Mouse (Mus musculus) embryonic facial prominence, embryonic 14.5 days (tissue): ENCODE results near the gene Olfr1208. TPM values are rescaled to one million over a fixed set of nuclear protein-coding genes. Genes with fewer than 3 reads are reported as not detected.

ENCODE experiments used
- ATAC-seq: fragments of 200-750 bp; cut with Nextera tagmentation; 2 replicates; pipeline ENCODE4 v1.8.0; 2017; ENCODE audit warnings: low read depth, moderate number of reproducible peaks, moderate TSS enrichment
- DNase-seq: peaks from one replicate; pipeline ENCODE4 v3.0.0-alpha.2; 2015; ENCODE audit warnings: low spot score
- H3K27ac ChIP-seq: fragments of 300-500 bp; sonication (generic); replicated peaks from 2 replicates; pipeline ENCODE4 v1.5.1; 2014; ENCODE audit warnings: low read depth, mild to moderate bottlenecking, low read length, moderate library complexity
- H3K27me3 ChIP-seq: fragments of 300-500 bp; sonication (generic); replicated peaks from 2 replicates; pipeline ENCODE4 v1.6.1; 2014; ENCODE audit warnings: low read length; ENCODE audit not compliant: control insufficient read depth, insufficient read depth
- H3K36me3 ChIP-seq: fragments of 300-500 bp; sonication (generic); 2 replicates; pipeline ENCODE4 v1.6.1; 2014; ENCODE audit warnings: low read length, mixed read lengths; ENCODE audit not compliant: control insufficient read depth, insufficient read depth
- H3K4me1 ChIP-seq: fragments of 300-500 bp; sonication (generic); 2 replicates; pipeline ENCODE4 v1.6.1; 2014; ENCODE audit warnings: antibody characterized with exemption, low read length; ENCODE audit not compliant: control insufficient read depth, insufficient read depth
- H3K4me2 ChIP-seq: fragments of 300-500 bp; sonication (generic); 2 replicates; pipeline ENCODE4 v1.6.1; 2014; ENCODE audit warnings: low read depth, mild to moderate bottlenecking, low read length, moderate library complexity, mixed read lengths
- H3K4me3 ChIP-seq: fragments of 300-500 bp; sonication (generic); 2 replicates; pipeline ENCODE4 v1.5.1; 2014; ENCODE audit warnings: low read depth, mild to moderate bottlenecking, low read length
- H3K9ac ChIP-seq: fragments of 300-500 bp; sonication (generic); 2 replicates; pipeline ENCODE4 v1.6.1; 2014; ENCODE audit warnings: low read depth, mild to moderate bottlenecking, low read length, moderate library complexity, mixed read lengths
- H3K9me3 ChIP-seq: fragments of 300-500 bp; sonication (generic); 2 replicates; pipeline ENCODE4 v1.6.1; 2016; ENCODE audit warnings: low read length; ENCODE audit not compliant: control insufficient read depth
- WGBS: fragments of 180-500 bp; shearing (Covaris S2); extraction: QIAGEN DNeasy Blood & Tissue Kit; methylation state at CpG from one replicate; pipeline ENCODE4 v1.1.7; 2014; 5-methylcytosine and 5-hydroxymethylcytosine counted together
- polyA plus RNA-seq: library from polyadenylated mRNA; unstranded; fragments of >200 nt; fragmentation: Nextera tagmentation; extraction: Ambion mirVana; gene quantifications from 2 replicates; pipeline ENCODE4 v1.2.1, GENCODE M21; 2014

Olfr1208 gene
- not detected in 2 replicates for polyA plus RNA-seq

DNA sequence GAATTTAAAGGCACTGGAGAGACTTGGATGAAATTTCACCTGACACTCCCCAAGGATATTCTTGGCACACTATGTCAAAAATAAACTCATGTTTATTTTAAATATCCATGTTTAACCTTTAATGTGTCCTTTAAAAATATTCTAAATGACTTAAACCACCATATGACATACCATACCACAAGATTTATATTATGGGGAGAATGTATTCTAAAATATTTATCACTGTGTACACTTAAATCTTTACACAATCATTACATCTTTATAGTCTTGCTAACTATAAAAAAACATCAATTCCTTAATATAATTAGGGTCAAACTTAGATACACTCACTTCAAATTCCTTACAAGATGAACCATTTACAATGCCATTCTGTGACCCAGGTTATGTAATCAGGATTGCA, at the start of gene Olfr1208:
Gene Olfr1208, minus strand, starts transcription at position 101 of the 400 bp plus-strand sequence.
- H3K9ac ChIP-seq, result no peak within 1 kb of the TSS

DNA sequence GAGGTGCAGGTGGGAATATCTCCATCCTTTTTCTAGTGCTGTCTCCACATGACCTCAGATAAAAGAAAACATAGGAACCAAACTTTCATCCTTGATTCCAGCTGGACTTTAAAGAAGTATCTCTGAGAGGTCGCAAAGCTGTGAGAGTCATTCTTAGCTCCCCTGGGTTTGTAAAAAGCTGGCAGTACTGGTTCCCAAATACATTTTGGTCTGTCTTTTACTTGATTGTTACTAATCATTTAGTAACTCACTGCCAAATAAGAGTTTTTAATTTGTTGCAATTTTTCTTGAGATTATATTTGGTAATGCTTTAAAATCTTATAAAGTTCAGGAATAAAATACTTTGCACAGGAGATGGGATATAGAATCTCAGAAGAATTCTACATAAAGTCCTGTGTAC, 35.9 kb upstream of the Olfr1208 start, which contains the start of gene Olfr1211:
Gene Olfr1211, minus strand, starts transcription at position 101 of the 400 bp plus-strand sequence.
- DNase-seq, result no peak
- no peaks in the 10 kb centered on the region for H3K4me1 ChIP-seq
- no peak within 1 kb of the TSS for H3K4me3 ChIP-seq
- H3K9ac ChIP-seq, result no peak within 1 kb of the TSS
- no peaks in the 10 kb centered on the region for H3K9me3 ChIP-seq
- WGBS, result 86% methylated on average over 1 of the region's 1 CpGs
- no peak within 1 kb of the TSS for H3K4me2 ChIP-seq
- no peaks in the 10 kb centered on the region for H3K36me3 ChIP-seq
- no peak for ATAC-seq
- H3K27ac ChIP-seq, result no peak within 1 kb of the TSS
- no peaks in the 10 kb centered on the region for H3K27me3 ChIP-seq

More for the DNA sequence above, at the start of gene Olfr1208:
- H3K4me2 ChIP-seq, result no peak within 1 kb of the TSS
- no peaks in the 10 kb centered on the region for H3K27me3 ChIP-seq
- H3K4me1 ChIP-seq, result no peaks in the 10 kb centered on the region
- no peak within 1 kb of the TSS for H3K4me3 ChIP-seq
- H3K9me3 ChIP-seq, result no peaks in the 10 kb centered on the region
- DNase-seq (no peak), ATAC-seq (no peak)
- H3K36me3 ChIP-seq, result no peaks in the 10 kb centered on the region
- no peak within 1 kb of the TSS for H3K27ac ChIP-seq

DNA sequence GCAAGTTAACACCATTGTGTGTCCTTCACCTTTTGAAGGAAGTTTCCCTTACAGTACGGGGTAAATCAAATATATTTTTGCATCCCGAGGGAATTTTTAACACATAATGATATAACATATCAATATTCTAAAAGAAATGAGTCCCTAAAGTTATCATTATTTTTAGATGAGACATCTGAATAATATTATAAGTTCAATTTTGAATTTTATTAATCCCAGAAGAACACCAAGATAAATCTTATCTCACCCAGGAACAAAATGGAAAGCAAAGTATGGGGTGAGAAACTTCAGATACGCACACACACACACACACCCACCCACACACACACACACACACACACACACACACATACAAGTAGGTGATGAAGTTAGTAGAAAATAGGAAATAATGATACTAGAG, 12.9 kb upstream of the Olfr1208 start, which contains the start of gene Olfr1209:
Gene Olfr1209, minus strand, starts transcription at position 101 of the 400 bp plus-strand sequence.
- 87% methylated on average over 3 of the region's 3 CpGs for WGBS
- no peaks in the 10 kb centered on the region for H3K27me3 ChIP-seq
- ATAC-seq (no peak), DNase-seq (no peak)
- no peaks in the 10 kb centered on the region for H3K36me3 ChIP-seq
- no peaks in the 10 kb centered on the region for H3K9me3 ChIP-seq
- H3K4me2 ChIP-seq, result no peak within 1 kb of the TSS
- no peak within 1 kb of the TSS for H3K9ac ChIP-seq
- H3K4me1 ChIP-seq, result no peaks in the 10 kb centered on the region
- H3K27ac ChIP-seq, result no peak within 1 kb of the TSS
- no peak within 1 kb of the TSS for H3K4me3 ChIP-seq

DNA sequence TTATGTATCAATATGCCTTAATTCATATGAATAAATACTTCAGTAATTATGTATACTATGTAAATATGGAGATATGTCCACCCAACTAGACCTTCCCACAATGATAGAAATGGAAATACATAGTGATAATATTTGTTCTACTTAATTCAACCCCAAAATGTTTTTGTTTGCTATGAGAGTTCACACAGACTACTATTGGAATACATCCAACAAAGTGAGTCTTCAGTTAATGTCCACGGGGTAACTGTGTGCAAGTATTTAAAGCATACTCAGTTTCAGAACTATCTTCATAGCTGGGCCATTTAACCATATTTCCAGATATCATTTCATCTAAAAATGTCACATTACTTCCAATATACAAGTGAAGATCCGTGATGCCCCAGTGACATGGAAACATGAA, 39.2 kb downstream of the Olfr1208 start, which contains the start of gene Olfr1206:
Gene Olfr1206, plus strand, starts transcription at position 301 of the 400 bp plus-strand sequence.
- no peak within 1 kb of the TSS for H3K27ac ChIP-seq
- H3K4me1 ChIP-seq, result no peaks in the 10 kb centered on the region
- H3K9ac ChIP-seq, result no peak within 1 kb of the TSS
- no peaks in the 10 kb centered on the region for H3K27me3 ChIP-seq
- H3K4me2 ChIP-seq, result no peak within 1 kb of the TSS
- no peaks in the 10 kb centered on the region for H3K36me3 ChIP-seq
- WGBS, result 80% methylated on average over 2 of the region's 2 CpGs
- ATAC-seq (no peak), DNase-seq (no peak)
- H3K4me3 ChIP-seq, result no peak within 1 kb of the TSS
- H3K9me3 ChIP-seq, result no peaks in the 10 kb centered on the region

DNA sequence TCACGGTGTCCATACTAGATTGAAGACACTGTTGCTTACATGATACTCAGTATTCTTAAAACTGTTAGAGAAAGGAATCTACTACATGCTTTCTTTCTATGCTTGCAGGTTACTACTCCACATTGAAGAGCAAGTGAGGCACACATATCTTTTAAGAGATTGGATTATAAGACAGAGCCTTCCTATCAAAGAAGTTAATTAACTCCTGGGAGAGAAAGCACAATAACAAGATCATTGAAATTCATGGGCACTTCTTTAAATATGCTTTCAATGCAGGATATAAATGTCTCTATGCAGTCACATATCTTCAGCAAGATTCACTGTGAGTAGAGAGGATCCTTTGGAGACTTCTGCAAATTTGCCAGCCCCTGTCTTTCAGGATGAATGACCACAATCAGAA, 53.1 kb downstream of the Olfr1208 start, which contains the start of gene Olfr1204:
Gene Olfr1204, plus strand, starts transcription at position 301 of the 400 bp plus-strand sequence.
- Histone ChIP-seq H3K27ac (no peak within 1 kb of the TSS), H3K9me3 (0 out of 2 replicates have a peak, but pooled peaks cover 4% of the 10 kb centered on the region), H3K9ac (no peak within 1 kb of the TSS), H3K4me1 (no peaks in the 10 kb centered on the region), H3K27me3 (no peaks in the 10 kb centered on the region), H3K4me3 (no peak within 1 kb of the TSS), H3K36me3 (no peaks in the 10 kb centered on the region), H3K4me2 (no peak within 1 kb of the TSS)
- 85% methylated on average over 1 of the region's 1 CpGs for WGBS
- DNase-seq (no peak), ATAC-seq (no peak)

Other genes starting within 250 kb of the Olfr1208 start
- not detected in 2 replicates for gene Olfr1193, start 226.7 kb downstream of the Olfr1208 start, polyA plus RNA-seq
- not detected in 2 replicates for gene Olfr1195, start 213.1 kb downstream of the Olfr1208 start, polyA plus RNA-seq
- gene Olfr1196, start 197.7 kb downstream of the Olfr1208 start, polyA plus RNA-seq, result 0.29 TPM in 1 of 2 replicates, not detected in the other
- gene Olfr1197, start 169.9 kb downstream of the Olfr1208 start, polyA plus RNA-seq, result not detected in 2 replicates
- gene Olfr1198, start 150.9 kb downstream of the Olfr1208 start, polyA plus RNA-seq, result not detected in 2 replicates
- not detected in 2 replicates for gene Olfr1199, start 141.8 kb downstream of the Olfr1208 start, polyA plus RNA-seq
- not detected in 2 replicates for gene Olfr1200, start 131.8 kb downstream of the Olfr1208 start, polyA plus RNA-seq
- not detected in 2 replicates for gene Olfr1201, start 109.3 kb downstream of the Olfr1208 start, polyA plus RNA-seq
- gene Olfr1202, start 87.8 kb downstream of the Olfr1208 start, polyA plus RNA-seq, result not detected in 2 replicates
- gene Olfr1205, start 72.6 kb downstream of the Olfr1208 start, polyA plus RNA-seq, result not detected in 2 replicates
- 0.03 TPM in 1 of 2 replicates, not detected in the other for gene Olfr1204, start 53.0 kb downstream of the Olfr1208 start, polyA plus RNA-seq
- 0.06 TPM in 1 of 2 replicates, not detected in the other for gene Olfr1206, start 39.1 kb downstream of the Olfr1208 start, polyA plus RNA-seq
- not detected in 2 replicates for gene Olfr1209, start 12.8 kb upstream of the Olfr1208 start, polyA plus RNA-seq
- gene Olfr1211, start 35.8 kb upstream of the Olfr1208 start, polyA plus RNA-seq, result 0.11 TPM in 1 of 2 replicates, not detected in the other
- gene Olfr1212, start 51.7 kb upstream of the Olfr1208 start, polyA plus RNA-seq, result not detected in 2 replicates
- not detected in 2 replicates for gene Gm13762, start 78.0 kb upstream of the Olfr1208 start, polyA plus RNA-seq
- gene Olfr1214, start 90.3 kb upstream of the Olfr1208 start, polyA plus RNA-seq, result not detected in 2 replicates
- gene Olfr1215, start 104.7 kb upstream of the Olfr1208 start, polyA plus RNA-seq, result not detected in 2 replicates
- not detected in 2 replicates for gene Olfr1216, start 116.0 kb upstream of the Olfr1208 start, polyA plus RNA-seq
- not detected in 2 replicates for gene Olfr1217, start 129.8 kb upstream of the Olfr1208 start, polyA plus RNA-seq
- gene Olfr1218, start 158.9 kb upstream of the Olfr1208 start, polyA plus RNA-seq, result not detected in 2 replicates
- not detected in 2 replicates for gene Olfr1219, start 181.2 kb upstream of the Olfr1208 start, polyA plus RNA-seq
- not detected in 2 replicates for gene Olfr1220, start 204.5 kb upstream of the Olfr1208 start, polyA plus RNA-seq
- gene Olfr1221, start 215.0 kb upstream of the Olfr1208 start, polyA plus RNA-seq, result 0.04 TPM in 1 of 2 replicates, not detected in the other
- 0.06 TPM in 1 of 2 replicates, not detected in the other for gene Olfr1222, start 230.7 kb upstream of the Olfr1208 start, polyA plus RNA-seq
- not detected in 2 replicates for gene Olfr1223, start 249.2 kb upstream of the Olfr1208 start, polyA plus RNA-seq